Mouse (Mus musculus) ES-E14 (cell line): Measurements from ENCODE around the gene Sh3pxd2a. TPM values are rescaled to one million over a fixed set of nuclear protein-coding genes. Genes with fewer than 3 reads are reported as not detected.

Experiments
- DNase-seq: peaks from one replicate; pipeline ENCODE4 v3.0.0-alpha.2; 2013; ENCODE audit warnings: low read depth, low spot score
- H3K27ac ChIP-seq: 2 replicates; pipeline ENCODE4 v1.5.1; 2012; ENCODE audit warnings: low read depth, mild to moderate bottlenecking, low read length, moderate library complexity, mixed read lengths; ENCODE audit not compliant: poor library complexity, insufficient read depth, severe bottlenecking
- H3K36me3 ChIP-seq: 2 replicates; pipeline ENCODE4 v1.6.1; 2012; ENCODE audit warnings: mild to moderate bottlenecking, low read length, moderate library complexity, mixed read lengths; ENCODE audit not compliant: control insufficient read depth, poor library complexity, insufficient read depth, severe bottlenecking
- H3K4me1 ChIP-seq, 2 experiments: fragments of 150-350 bp in 1 of 2; sonication (generic) in 1 of 2; 2 replicates each; pipeline ENCODE4 v1.6.1; 2012; ENCODE audit warnings: low read length in 2 of 2, mild to moderate bottlenecking in 1 of 2, mixed read lengths in 1 of 2; ENCODE audit not compliant: control insufficient read depth in 2 of 2, insufficient read depth in 2 of 2, poor library complexity in 1 of 2
- H3K4me3 ChIP-seq, 2 experiments: fragments of 150-350 bp in 1 of 2; sonication (generic) in 1 of 2; 2 replicates each; pipeline ENCODE4 v1.5.1; 2012; ENCODE audit warnings: low read length in 2 of 2, low read depth in 1 of 2, mild to moderate bottlenecking in 1 of 2, mixed read lengths in 1 of 2; ENCODE audit not compliant: insufficient read depth in 1 of 2, poor library complexity in 1 of 2, severe bottlenecking in 1 of 2
- H3K9ac ChIP-seq: 2 replicates; pipeline ENCODE4 v1.6.1; 2012; ENCODE audit warnings: low read depth, mild to moderate bottlenecking, low read length, mixed read lengths; ENCODE audit not compliant: poor library complexity, insufficient read depth, severe bottlenecking
- H3K9me3 ChIP-seq: fragments of 150-350 bp; sonication (generic); 2 replicates; pipeline ENCODE4 v1.6.1; 2012; ENCODE audit warnings: low read depth, mild to moderate bottlenecking, low read length; ENCODE audit not compliant: control insufficient read depth, insufficient read depth
- CHD2 ChIP-seq: IDR thresholded peaks from 2 replicates; pipeline ENCODE4 v1.6.1; 2014; ENCODE audit warnings: mild to moderate bottlenecking, low read depth, low read length, inconsistent platforms
- HCFC1 ChIP-seq: IDR thresholded peaks from 2 replicates; pipeline ENCODE4 v1.6.1; 2012; ENCODE audit warnings: low read length, inconsistent platforms, borderline replicate concordance; ENCODE audit not compliant: insufficient read depth
- MAFK ChIP-seq: IDR thresholded peaks from 2 replicates; pipeline ENCODE4 v1.6.1; 2014; ENCODE audit warnings: mild to moderate bottlenecking, low read depth, low read length, inconsistent platforms; ENCODE audit not compliant: insufficient read depth
- ZC3H11A ChIP-seq: IDR thresholded peaks from 2 replicates; pipeline ENCODE4 v1.6.1; 2012; ENCODE audit warnings: low read depth, mild to moderate bottlenecking, inconsistent platforms, low read length, borderline replicate concordance
- ZNF384 ChIP-seq: IDR thresholded peaks from 2 replicates; pipeline ENCODE4 v1.6.1; 2012; ENCODE audit warnings: low read depth, low read length, inconsistent platforms
- in situ Hi-C, 2 experiments: fragments of 600-800 bp; cut with MboI; formaldehyde crosslinking; loops; one replicate each; pipeline ENCODE4 v1.15.1; 2025; ENCODE audit warnings: low sequenced_read_pairs in 2 of 2, inconsistent platforms in 1 of 2; ENCODE audit not compliant: unreplicated experiment in 2 of 2
- total RNA-seq: library from RNA; depleted of rRNA; stranded (reverse); fragments of 300-350 nt; gene quantifications from 2 replicates; pipeline ENCODE4 v1.2.3, GENCODE M21; 2012

Sh3pxd2a gene
- total RNA-seq, 1 experiment = 13.0 TPM

GRCm38 (mm10) chr19:47458504-47459161 lies 5.6 kb downstream of the Sh3pxd2a start:
- TF ChIP-seq ZNF384 (no peak), HCFC1 (no peak)
- no peak overlapping the region for H3K9ac ChIP-seq
- no peak overlapping the region for H3K27ac ChIP-seq

GRCm38 (mm10) chr19:47457711-47458503 lies 6.3 kb downstream of the Sh3pxd2a start:
- Histone ChIP-seq H3K9me3 (no peaks in the 10 kb centered on the region), H3K4me1 (peaks cover 0 to 39% of the 10 kb centered on the region in 2 experiments; a peak in 2 of 4 replicates), H3K4me3 (no peak overlapping the region), H3K27ac (no peak overlapping the region), H3K36me3 (no peaks in the 10 kb centered on the region), H3K9ac (no peak overlapping the region)
- no peak for DNase-seq
- TF ChIP-seq CHD2 = no peak
- TF ChIP-seq ZNF384 = no peak
- TF ChIP-seq HCFC1 = no peak
- no peak for TF ChIP-seq MAFK
- TF ChIP-seq ZC3H11A = no peak
- in situ Hi-C loops = no loop called here

More at GRCm38 (mm10) chr19:47458504-47459161, 5.6 kb downstream of the Sh3pxd2a start:
- Histone ChIP-seq H3K9me3 (no peaks in the 10 kb centered on the region), H3K4me1 (peaks cover 0 to 36% of the 10 kb centered on the region in 2 experiments; a peak in 2 of 4 replicates), H3K4me3 (no peak overlapping the region), H3K36me3 (no peaks in the 10 kb centered on the region)
- DNase-seq = no peak
- in situ Hi-C loops = no loop called here

- no peaks in the 10 kb centered on the region for H3K9me3 ChIP-seq
- no peak for DNase-seq
- no peak overlapping the region for H3K27ac ChIP-seq
- H3K9ac ChIP-seq = no peak overlapping the region
- no peak for TF ChIP-seq HCFC1
- TF ChIP-seq MAFK = no peak
- no peak for TF ChIP-seq ZNF384
- no peak for TF ChIP-seq CHD2
- TF ChIP-seq ZC3H11A = no peak
- H3K4me1 ChIP-seq = peaks cover 7 to 50% of the 10 kb centered on the region in 2 experiments; a peak in 3 of 4 replicates
- H3K4me3 ChIP-seq = no peak overlapping the region
- in situ Hi-C loops = no loop called here
- H3K36me3 ChIP-seq = no peaks in the 10 kb centered on the region
These were observed 8.2 kb downstream of the Sh3pxd2a start for GRCm38 (mm10) chr19:47456021-47456420.

GRCm38 (mm10) chr19:47455001-47455755 lies 9.0 kb downstream of the Sh3pxd2a start:
- in situ Hi-C loops = no loop called here
- peaks cover 9 to 50% of the 10 kb centered on the region in 2 experiments; a peak in 3 of 4 replicates for H3K4me1 ChIP-seq
- H3K4me3 ChIP-seq = no peak overlapping the region
- H3K9me3 ChIP-seq = no peaks in the 10 kb centered on the region
- H3K36me3 ChIP-seq = no peaks in the 10 kb centered on the region
- TF ChIP-seq CHD2 (no peak), ZC3H11A (no peak), MAFK (no peak), HCFC1 (no peak), ZNF384 (no peak)
- H3K27ac ChIP-seq = no peak overlapping the region
- no peak for DNase-seq
- H3K9ac ChIP-seq = peak overlapping the region; percentile 49; the same call in 1 of the 2 replicates
